Mouse (Mus musculus): Measurements from ENCODE around the gene Cdc73. TPM values are rescaled to one million over a fixed set of nuclear protein-coding genes. Genes with fewer than 3 reads are reported as not detected.

The Cdc73 gene
- 0.11 and 0.21 TPM in 2 replicates for polyA plus RNA-seq (2012; rRNA removed; ENCODE audit: low replicate concordance)

DNA sequence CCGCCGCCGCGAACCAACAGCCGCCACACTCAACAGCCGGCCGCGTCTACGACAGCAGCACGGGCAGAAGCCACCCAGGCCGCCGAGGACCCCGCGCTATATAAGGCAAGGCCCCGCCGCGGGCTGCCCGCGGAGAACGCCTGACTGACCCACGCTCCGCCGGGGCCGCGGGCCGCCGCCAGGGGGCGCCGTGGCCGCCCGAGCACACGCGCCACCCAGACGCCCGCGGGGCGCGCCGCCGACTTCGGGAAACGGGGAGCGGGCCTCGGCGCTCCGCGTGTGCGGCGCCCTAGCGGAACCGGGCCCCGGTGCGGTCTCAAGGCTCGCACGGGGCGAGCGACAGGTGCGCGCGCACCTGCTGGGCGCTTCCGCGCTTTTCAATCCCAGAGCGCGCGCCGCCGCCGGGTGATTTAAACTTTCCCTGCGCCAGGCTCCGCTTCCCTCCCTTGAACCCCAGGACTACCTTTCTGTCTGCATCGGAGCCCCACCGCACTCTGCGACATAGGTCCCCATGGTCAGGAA, at the start of gene Cdc73:
Gene Cdc73 (minus strand): TSS at position 153 of the 522 bp plus-strand sequence.

DNA sequence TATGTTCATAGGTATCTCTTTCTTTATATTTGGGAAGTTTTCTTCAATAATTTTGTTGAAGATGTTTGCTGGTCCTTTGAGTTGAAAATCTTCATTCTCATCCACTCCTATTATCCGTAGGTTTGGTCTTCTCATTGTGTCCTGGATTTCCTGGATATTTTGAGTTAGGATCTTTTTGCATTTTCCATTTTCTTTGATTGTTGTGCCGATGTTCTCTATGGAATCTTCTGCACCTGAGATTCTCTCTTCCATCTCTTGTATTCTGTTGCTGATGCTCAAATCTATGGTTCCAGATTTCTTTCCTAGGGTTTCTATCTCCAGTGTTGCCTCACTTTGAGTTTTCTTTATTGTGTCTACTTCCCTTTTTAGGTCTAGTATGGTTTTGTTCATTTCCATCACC, 13.3 kb upstream of the Cdc73 start, which contains the start of gene Glrx2:
Gene Glrx2 (plus strand): TSS at position 301 of the 400 bp plus-strand sequence.

DNA sequence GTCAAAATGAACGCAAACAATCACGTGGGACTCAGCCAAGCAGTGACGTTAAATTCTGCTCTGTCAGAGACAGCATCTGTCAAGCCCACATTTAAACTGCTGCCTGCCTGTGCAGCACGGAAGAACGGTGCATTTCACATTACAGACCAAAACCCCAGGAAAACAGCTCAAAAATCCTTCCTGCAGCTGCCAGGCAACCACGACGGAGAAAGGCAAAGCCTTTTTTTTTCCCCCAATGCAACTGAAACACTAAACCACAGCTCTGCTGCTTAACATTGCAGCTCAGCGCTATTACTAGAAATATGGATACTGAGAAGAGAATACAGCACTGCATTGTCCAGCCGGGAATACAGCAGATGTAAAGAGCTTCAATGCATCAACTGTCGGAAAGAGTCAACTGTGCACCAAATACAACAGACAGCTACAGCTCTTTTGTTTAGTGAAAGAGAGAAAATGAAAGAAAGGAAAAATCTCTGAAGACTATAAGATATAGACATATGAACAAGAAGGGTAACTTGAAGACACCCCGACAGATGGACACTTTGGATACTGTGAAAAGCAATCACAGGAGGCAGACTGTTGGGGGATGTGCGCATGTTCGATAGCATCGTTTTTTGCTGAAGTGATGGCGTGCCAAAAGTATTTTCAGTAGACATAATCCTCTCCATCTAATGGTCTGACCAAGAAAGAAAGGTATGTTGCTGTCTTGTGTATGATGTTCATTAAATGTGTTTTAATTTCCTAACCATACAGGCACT, 61.9 kb downstream of the Cdc73 start, which contains the start of gene B3galt2:
Gene B3galt2 (plus strand): TSS at position 15 of the 758 bp plus-strand sequence.

Other genes starting within 250 kb of the Cdc73 start
- gene B3galt2, start 62.2 kb downstream of the Cdc73 start, polyA plus RNA-seq (2012; rRNA removed; ENCODE audit: low replicate concordance) = 0.01 TPM in 1 of 2 replicates, not detected in the other
- 10.8 and 21.3 TPM in 2 replicates for gene Glrx2, start 13.4 kb upstream of the Cdc73 start, polyA plus RNA-seq (2012; rRNA removed; ENCODE audit: low replicate concordance)
- 0.01 and 0.11 TPM in 2 replicates for gene Trove2, start 74.2 kb upstream of the Cdc73 start, polyA plus RNA-seq (2012; rRNA removed; ENCODE audit: low replicate concordance)
- 1.2 and 1.9 TPM in 2 replicates for gene Uchl5, start 74.4 kb upstream of the Cdc73 start, polyA plus RNA-seq (2012; rRNA removed; ENCODE audit: low replicate concordance)